ENCODE assay signal across 14 mouse cellular contexts in genomic region chr9:123157699-123158098, GRCm38 (mm10). TPM values are rescaled to one million over a fixed set of nuclear protein-coding genes. Genes with fewer than 3 reads are reported as not detected.
DNase-seq lines count a peak whose midpoint lies in the region; ATAC-seq and TF ChIP-seq lines count a peak whose summit lies in the region.
"Had no signal": no experiment of that assay in that cellular context is flagged by ENCODE, and none has a peak within 500 bp of the region (broad histone marks: within the 10 kb centered on the region; RNA-seq: fewer than 3 reads in every experiment).

No protein-coding gene starts in this region.

- no peak for ATAC-seq in hindbrain, postnatal 0 days
- ATAC-seq in hindbrain, embryonic 16.5 days, result no peak
- ATAC-seq in G1E (ENCODE audit: extremely low read depth, insufficient number of reproducible peaks, low FRiP score, poor library complexity, severe bottlenecking), result 0 out of 2 replicates have a peak, but pooled peaks have one; percentile 22

- no peaks in the 10 kb centered on the region for H3K36me3 ChIP-seq in hindbrain, postnatal 0 days (ENCODE audit: insufficient read depth, low read length)
- no peaks in the 10 kb centered on the region for H3K36me3 ChIP-seq in hindbrain, embryonic 16.5 days (ENCODE audit: control insufficient read depth, insufficient read depth, low read length)
- no peaks in the 10 kb centered on the region for H3K36me3 ChIP-seq in G1E (replicated peaks)
- H3K36me3 ChIP-seq: midbrain, embryonic 15.5 days had no signal

- no peak for TF ChIP-seq CTCF in hindbrain, postnatal 0 days (IDR thresholded peaks at IDR 0.05; ENCODE audit: low read depth)
- TF ChIP-seq CTCF in G1E (IDR thresholded peaks at IDR 0.05; ENCODE audit: low read depth, low read length), result no peak

- H3K27ac ChIP-seq in hindbrain, postnatal 0 days, result no peak overlapping the region
- H3K27ac ChIP-seq in hindbrain, embryonic 16.5 days (ENCODE audit: low read depth, low read length), result no peak overlapping the region
- H3K27ac ChIP-seq: hindbrain, embryonic 14.5 days; liver, embryonic 14.5 days; macrophage; midbrain, embryonic 15.5 days had no signal

- no peak overlapping the region for H3K4me3 ChIP-seq in hindbrain, postnatal 0 days (ENCODE audit: low read length)
- no peak overlapping the region for H3K4me3 ChIP-seq in hindbrain, embryonic 16.5 days (ENCODE audit: low read length)
- H3K4me3 ChIP-seq in G1E (ENCODE audit: low read depth, low read length), result no peak overlapping the region
- H3K4me3 ChIP-seq: midbrain, embryonic 15.5 days had no signal

- H3K27me3 ChIP-seq in hindbrain, postnatal 0 days (ENCODE audit: insufficient read depth, low read length), result no peaks in the 10 kb centered on the region
- peaks cover 3% of the 10 kb centered on the region; the same call in 1 of the 2 replicates for H3K27me3 ChIP-seq in hindbrain, embryonic 16.5 days (replicated peaks; ENCODE audit: control insufficient read depth, insufficient read depth, low read length)
- H3K27me3 ChIP-seq in G1E (ENCODE audit: insufficient read depth, low read length), result peaks cover 20% of the 10 kb centered on the region
- H3K27me3 ChIP-seq: midbrain, embryonic 15.5 days had no signal

- H3K9ac ChIP-seq in hindbrain, postnatal 0 days (replicated peaks; ENCODE audit: low read length), result no peak overlapping the region
- H3K9ac ChIP-seq in hindbrain, embryonic 16.5 days (ENCODE audit: low read depth, low read length), result no peak overlapping the region
- H3K9ac ChIP-seq: hindbrain, embryonic 14.5 days; liver, embryonic 14.5 days; midbrain, embryonic 15.5 days had no signal

- no peaks in the 10 kb centered on the region for H3K9me3 ChIP-seq in hindbrain, postnatal 0 days (ENCODE audit: low read length)
- no peaks in the 10 kb centered on the region for H3K9me3 ChIP-seq in hindbrain, embryonic 16.5 days (ENCODE audit: control insufficient read depth, low read length)
- no peaks in the 10 kb centered on the region for H3K9me3 ChIP-seq in G1E (replicated peaks)
- H3K9me3 ChIP-seq: midbrain, embryonic 15.5 days had no signal

- H3K4me1 ChIP-seq in hindbrain, postnatal 0 days (ENCODE audit: insufficient read depth, low read length), result no peaks in the 10 kb centered on the region
- H3K4me1 ChIP-seq in hindbrain, embryonic 16.5 days (ENCODE audit: control insufficient read depth, insufficient read depth, low read depth, low read length), result no peaks in the 10 kb centered on the region
- H3K4me1 ChIP-seq in G1E (ENCODE audit: insufficient read depth, low read depth, low read length), result peaks cover 14% of the 10 kb centered on the region
- H3K4me1 ChIP-seq: midbrain, embryonic 15.5 days had no signal

- H3K4me2 ChIP-seq in hindbrain, postnatal 0 days (ENCODE audit: low read depth, low read length), result no peak overlapping the region
- H3K4me2 ChIP-seq in hindbrain, embryonic 16.5 days (ENCODE audit: low read length), result no peak overlapping the region

- peak; percentile 22 for DNase-seq in cerebellum, postnatal 14 days
- no peak for DNase-seq in cerebellum, adult 8-10 months
- peak; percentile 6 for DNase-seq in hindbrain, postnatal 0 days (ENCODE audit: low spot score)
- DNase-seq in G1E (ENCODE audit: low spot score), result no peak
- peak; percentile 47 for DNase-seq in gastrocnemius, postnatal 10 days
- DNase-seq in left cerebral cortex, adult 18-20 months (ENCODE audit: low spot score in 2 of 2), result no peak
- DNase-seq in kidney, postnatal 14 days, result no peak

RNA-seq across cellular contexts. Expression of gene Clec3b, which starts 7.0 kb away (rescaled TPM):
- total RNA-seq in hindbrain, postnatal 0 days (2014; rRNA removed), result 3.8 and 5.8 TPM in 2 replicates
- 5.6 and 6.9 TPM in 2 replicates for polyA plus RNA-seq in hindbrain, postnatal 0 days (2015; fragmentation: Nextera tagmentation; extraction: Ambion mirVana)
- 4.2 and 4.5 TPM in 2 replicates for polyA plus RNA-seq in hindbrain, embryonic 16.5 days (2015; fragmentation: Nextera tagmentation; extraction: Ambion mirVana)
- total RNA-seq in G1E (2014; fragmentation: Nextera tagmentation) (not detected in 2 replicates), G1E (2017) (not detected in 2 replicates)
- polyA plus RNA-seq in G1E (2012), result 0.13 TPM in 1 of 2 replicates, not detected in the other
- total RNA-seq in gastrocnemius, postnatal 10 days (2021), result 100 to 1,000 TPM in 1 of 2 experiments, 10 to 100 TPM in 1; 92.5 to 112 TPM
- 1 to 10 TPM; 2.7 to 3.4 TPM for total RNA-seq in left cerebral cortex, adult 18-20 months (2021)
- total RNA-seq: granulocyte monocyte progenitor cell, adult 5-6 weeks; neutrophil, adult 5-6 weeks had no signal
- polyA plus RNA-seq: macrophage had no signal

RNA-seq across cellular contexts. Expression of gene Exosc7, which starts 44.7 kb away (rescaled TPM):
- 25.9 and 31.3 TPM in 2 replicates for total RNA-seq in hindbrain, postnatal 0 days (2014; rRNA removed)
- 57.5 and 64.5 TPM in 2 replicates for polyA plus RNA-seq in hindbrain, postnatal 0 days (2015; fragmentation: Nextera tagmentation; extraction: Ambion mirVana)
- 76.3 and 78.2 TPM in 2 replicates for polyA plus RNA-seq in hindbrain, embryonic 16.5 days (2015; fragmentation: Nextera tagmentation; extraction: Ambion mirVana)
- 40.3 and 45.4 TPM in 2 replicates for total RNA-seq in G1E (2014; fragmentation: Nextera tagmentation)
- 84.5 and 95.8 TPM in 2 replicates for total RNA-seq in G1E (2017)
- 8.7 and 17.8 TPM in 2 replicates for polyA plus RNA-seq in G1E (2012)
- total RNA-seq in gastrocnemius, postnatal 10 days (2021), result 10 to 100 TPM; 18.7 to 24.0 TPM
- total RNA-seq in left cerebral cortex, adult 18-20 months (2021), result 10 to 100 TPM; 43.7 to 47.0 TPM

RNA-seq across cellular contexts. Expression of gene Zdhhc3, which starts 44.7 kb away (rescaled TPM):
- total RNA-seq in hindbrain, postnatal 0 days (2014; rRNA removed), result 82.9 and 91.6 TPM in 2 replicates
- polyA plus RNA-seq in hindbrain, postnatal 0 days (2015; fragmentation: Nextera tagmentation; extraction: Ambion mirVana), result 81.8 and 83.4 TPM in 2 replicates
- 88.7 and 92.7 TPM in 2 replicates for polyA plus RNA-seq in hindbrain, embryonic 16.5 days (2015; fragmentation: Nextera tagmentation; extraction: Ambion mirVana)
- total RNA-seq in G1E (2014; fragmentation: Nextera tagmentation) (55.3 and 55.5 TPM in 2 replicates), G1E (2017) (34.3 and 46.8 TPM in 2 replicates)
- 83.3 and 91.1 TPM in 2 replicates for polyA plus RNA-seq in G1E (2012)
- 10 to 100 TPM; 43.3 to 46.9 TPM for total RNA-seq in gastrocnemius, postnatal 10 days (2021)
- total RNA-seq in left cerebral cortex, adult 18-20 months (2021), result 10 to 100 TPM; 65.5 to 66.3 TPM

RNA-seq across cellular contexts. Expression of gene Cdcp1, which starts 58.1 kb away (rescaled TPM):
- 0.26 and 0.29 TPM in 2 replicates for total RNA-seq in hindbrain, postnatal 0 days (2014; rRNA removed)
- polyA plus RNA-seq in hindbrain, postnatal 0 days (2015; fragmentation: Nextera tagmentation; extraction: Ambion mirVana), result 0.14 and 0.38 TPM in 2 replicates
- 0.11 and 0.24 TPM in 2 replicates for polyA plus RNA-seq in hindbrain, embryonic 16.5 days (2015; fragmentation: Nextera tagmentation; extraction: Ambion mirVana)
- total RNA-seq in G1E (2014; fragmentation: Nextera tagmentation) (not detected in 2 replicates), G1E (2017) (0.06 and 0.11 TPM in 2 replicates)
- not detected in 2 replicates for polyA plus RNA-seq in G1E (2012)
- total RNA-seq in gastrocnemius, postnatal 10 days (2021), result not detected
- under 1 TPM; 0.30 to 0.35 TPM for total RNA-seq in left cerebral cortex, adult 18-20 months (2021)
- total RNA-seq: granulocyte monocyte progenitor cell, adult 5-6 weeks; neutrophil, adult 5-6 weeks had no signal
- polyA plus RNA-seq: macrophage had no signal

Comparison
In these comparisons a context has a peak if more than half of its experiments do, and no peak if none do; other contexts are left out.
1. DNase-seq: peak in cerebellum, postnatal 14 days (2 of 2), hindbrain, postnatal 0 days (single experiment) and gastrocnemius, postnatal 10 days (single experiment); none in cerebellum, adult 8-10 months (single experiment), G1E (single experiment), left cerebral cortex, adult 18-20 months (0 of 2) and kidney, postnatal 14 days (single experiment).
2. RNA of gene Clec3b, which starts 7.0 kb away (total RNA-seq): 92.5 to 112 TPM in gastrocnemius, postnatal 10 days; 3.8 to 5.8 TPM in hindbrain, postnatal 0 days, 2.7 to 3.4 TPM in left cerebral cortex, adult 18-20 months and not detected in G1E; every median in the first group is over 10 times any median in the second.